Mouse (Mus musculus): ENCODE data around the gene Rere. TPM values are rescaled to one million over a fixed set of nuclear protein-coding genes. Genes with fewer than 3 reads are reported as not detected.

Gene Rere
- total and polyA plus RNA-seq, 3 experiments = 4.1 to 31.8 TPM; not detected in 1

- no peak for TF ChIP-seq CHD2 (IDR thresholded peaks at IDR 0.05; ENCODE audit: low read length)
- TF ChIP-seq MEF2A (IDR thresholded peaks at IDR 0.05; ENCODE audit: extremely low read depth, insufficient replicate concordance, low read depth, low read length, poor library complexity, severe bottlenecking) = no peak
- TF ChIP-seq E2F4 (IDR thresholded peaks at IDR 0.05; ENCODE audit: borderline replicate concordance, low read depth, low read length) = no peak
- no peak for TF ChIP-seq ZMIZ1 (IDR thresholded peaks at IDR 0.05; ENCODE audit: low read depth, low read length)
- TF ChIP-seq NRF1 (IDR thresholded peaks at IDR 0.05; ENCODE audit: insufficient read depth, low read depth, low read length, poor library complexity, severe bottlenecking) = no peak
- TF ChIP-seq MXI1 (IDR thresholded peaks at IDR 0.05; ENCODE audit: low read depth, low read length) = 0 out of 2 replicates have a peak, but pooled peaks have one; percentile 49
- no peak for TF ChIP-seq POLR2AphosphoS5 (IDR thresholded peaks at IDR 0.05; ENCODE audit: borderline replicate concordance, low read depth, low read length)
- TF ChIP-seq MAZ (IDR thresholded peaks at IDR 0.05; ENCODE audit: low read depth, low read length) = no peak
- TF ChIP-seq MAFK (IDR thresholded peaks at IDR 0.05; ENCODE audit: borderline replicate concordance, low read depth, low read length) = no peak
- no peak for TF ChIP-seq JUND (IDR thresholded peaks at IDR 0.05; ENCODE audit: low read depth, low read length)
- TF ChIP-seq ZC3H11A (IDR thresholded peaks at IDR 0.05; ENCODE audit: low read depth, low read length) = no peak
- peak; percentile 23; the same call in 1 of the 2 replicates for TF ChIP-seq TCF12 (IDR thresholded peaks at IDR 0.05; ENCODE audit: low read depth, low read length)
- no peak for TF ChIP-seq POLR2A (IDR thresholded peaks at IDR 0.05; ENCODE audit: control insufficient read depth in 1 of 2, insufficient read depth in 1 of 2, low read depth in 1 of 2, low read length in 2 of 2, poor library complexity in 1 of 2)
- no peak for TF ChIP-seq TBP (IDR thresholded peaks at IDR 0.05; ENCODE audit: low read depth, low read length)
- TF ChIP-seq MYC (IDR thresholded peaks at IDR 0.05; ENCODE audit: low read depth, low read length) = no peak
- TF ChIP-seq CTCF (IDR thresholded peaks at IDR 0.05 in 2 of 3, conservative IDR thresholded peaks at IDR 0.05 in 1 of 3; ENCODE audit: control insufficient read depth in 1 of 3, insufficient read depth in 1 of 3, low read depth in 2 of 3, low read length in 3 of 3, poor library complexity in 1 of 3, severe bottlenecking in 1 of 3) = no peak
- TF ChIP-seq KAT2A (conservative IDR thresholded peaks at IDR 0.05; ENCODE audit: low read depth, low read length) = no peak
Observed at GRCm38 (mm10) chr4:150522425-150522824, 241.0 kb downstream of the Rere start (continued).

- no peaks in the 10 kb centered on the region for H3K27me3 ChIP-seq (ENCODE audit: control insufficient read depth in 1 of 2, insufficient read depth in 2 of 2, low read length in 2 of 2)
- peak overlapping the region; percentile 91 for H3K27ac ChIP-seq (ENCODE audit: control insufficient read depth, low read depth, low read length)
- H3K36me3 ChIP-seq (ENCODE audit: control insufficient read depth in 1 of 2, insufficient read depth in 2 of 2, low read length in 2 of 2) = peaks cover 0 to 36% of the 10 kb centered on the region in 2 experiments; a peak in 2 of 4 replicates
- no peaks in the 10 kb centered on the region for H3K79me2 ChIP-seq (ENCODE audit: control insufficient read depth, insufficient read depth, low read length, poor library complexity)
- H3K9me3 ChIP-seq (replicated peaks; ENCODE audit: insufficient read depth, low read length) = no peaks in the 10 kb centered on the region
- H3K4me3 ChIP-seq (ENCODE audit: control insufficient read depth in 1 of 2, insufficient read depth in 1 of 2, low read depth in 2 of 2, low read length in 2 of 2) = no peak overlapping the region
- H3K9ac ChIP-seq (ENCODE audit: control insufficient read depth, low read depth, low read length, poor library complexity, severe bottlenecking) = peak overlapping the region; percentile 6; the same call in 1 of the 2 replicates
- peaks cover 16 to 36% of the 10 kb centered on the region in 2 experiments for H3K4me1 ChIP-seq (ENCODE audit: control insufficient read depth in 1 of 2, insufficient read depth in 2 of 2, low read length in 2 of 2)
- DNase-seq (ENCODE audit: low read depth, low spot score) = peak; percentile 92
- TF ChIP-seq CHD1 (IDR thresholded peaks at IDR 0.05; ENCODE audit: low read depth, low read length) (no peak), MAX (IDR thresholded peaks at IDR 0.05; ENCODE audit: low read length) (peak; percentile 64), CTCF (IDR thresholded peaks at IDR 0.05 in 2 of 3, conservative IDR thresholded peaks at IDR 0.05 in 1 of 3; ENCODE audit: control insufficient read depth in 1 of 3, insufficient read depth in 1 of 3, low read depth in 2 of 3, low read length in 3 of 3, poor library complexity in 1 of 3, severe bottlenecking in 1 of 3) (no peak), POLR2AphosphoS2 (IDR thresholded peaks at IDR 0.05; ENCODE audit: low read length) (no peak), ELF1 (IDR thresholded peaks at IDR 0.05; ENCODE audit: low read depth, low read length) (no peak), MXI1 (IDR thresholded peaks at IDR 0.05; ENCODE audit: low read depth, low read length) (no peak; the same call in 1 of the 2 replicates), SIN3A (IDR thresholded peaks at IDR 0.05; ENCODE audit: low read length) (peak; percentile 56; the same call in 1 of the 2 replicates), RAD21 (IDR thresholded peaks at IDR 0.05; ENCODE audit: low read depth, low read length) (no peak), KAT2A (conservative IDR thresholded peaks at IDR 0.05; ENCODE audit: low read depth, low read length) (no peak), TBP (IDR thresholded peaks at IDR 0.05; ENCODE audit: low read depth, low read length) (peak; percentile 56; the same call in 1 of the 2 replicates), ZNF384 (IDR thresholded peaks at IDR 0.05; ENCODE audit: low read depth, low read length) (no peak), GATA1 (IDR thresholded peaks at IDR 0.05; ENCODE audit: low read depth, low read length) (peak; percentile 68), MEF2A (IDR thresholded peaks at IDR 0.05; ENCODE audit: extremely low read depth, insufficient replicate concordance, low read depth, low read length, poor library complexity, severe bottlenecking) (no peak), NRF1 (IDR thresholded peaks at IDR 0.05; ENCODE audit: insufficient read depth, low read depth, low read length, poor library complexity, severe bottlenecking) (no peak), BHLHE40 (IDR thresholded peaks at IDR 0.05; ENCODE audit: borderline replicate concordance, low read depth, low read length) (no peak), MYC (IDR thresholded peaks at IDR 0.05; ENCODE audit: low read depth, low read length) (peak; percentile 74), RCOR1 (IDR thresholded peaks at IDR 0.05; ENCODE audit: low read depth, low read length) (peak; percentile 52; the same call in 1 of the 2 replicates), ETS1 (IDR thresholded peaks at IDR 0.05; ENCODE audit: low read depth, low read length) (peak; percentile 90), MYB (IDR thresholded peaks at IDR 0.05; ENCODE audit: low read depth, low read length) (no peak), HCFC1 (IDR thresholded peaks at IDR 0.05; ENCODE audit: low read depth, low read length) (peak; percentile 73), MAFK (IDR thresholded peaks at IDR 0.05; ENCODE audit: borderline replicate concordance, low read depth, low read length) (peak; percentile 100), EP300 (IDR thresholded peaks at IDR 0.05; ENCODE audit: low read depth in 1 of 2, low read length in 2 of 2) (peak; percentile 79 to 85), TCF12 (IDR thresholded peaks at IDR 0.05; ENCODE audit: low read depth, low read length) (peak; percentile 68), USF1 (IDR thresholded peaks at IDR 0.05; ENCODE audit: low read depth, low read length) (no peak), E2F4 (IDR thresholded peaks at IDR 0.05; ENCODE audit: borderline replicate concordance, low read depth, low read length) (no peak), ZC3H11A (IDR thresholded peaks at IDR 0.05; ENCODE audit: low read depth, low read length) (no peak), JUND (IDR thresholded peaks at IDR 0.05; ENCODE audit: low read depth, low read length) (no peak)
Observed at GRCm38 (mm10) chr4:150523351-150523750, 241.9 kb downstream of the Rere start.

Measured in MEL (cell line).